Mouse (Mus musculus): Measurements from ENCODE around the gene Rtn4. TPM values are rescaled to one million over a fixed set of nuclear protein-coding genes. Genes with fewer than 3 reads are reported as not detected.
A peak's percentile ranks its signal among the peaks of the same experiment; 100 is the strongest.
"Not testable (repeated sequence)": the region's sequence is repeated elsewhere in the genome, so short reads cannot be mapped to it uniquely, and the experiment has no call there.

Gene Rtn4
- 32.3 and 39.5 TPM in 2 replicates for polyA plus RNA-seq (2015; fragmentation: Nextera tagmentation; extraction: Ambion mirVana)

DNA sequence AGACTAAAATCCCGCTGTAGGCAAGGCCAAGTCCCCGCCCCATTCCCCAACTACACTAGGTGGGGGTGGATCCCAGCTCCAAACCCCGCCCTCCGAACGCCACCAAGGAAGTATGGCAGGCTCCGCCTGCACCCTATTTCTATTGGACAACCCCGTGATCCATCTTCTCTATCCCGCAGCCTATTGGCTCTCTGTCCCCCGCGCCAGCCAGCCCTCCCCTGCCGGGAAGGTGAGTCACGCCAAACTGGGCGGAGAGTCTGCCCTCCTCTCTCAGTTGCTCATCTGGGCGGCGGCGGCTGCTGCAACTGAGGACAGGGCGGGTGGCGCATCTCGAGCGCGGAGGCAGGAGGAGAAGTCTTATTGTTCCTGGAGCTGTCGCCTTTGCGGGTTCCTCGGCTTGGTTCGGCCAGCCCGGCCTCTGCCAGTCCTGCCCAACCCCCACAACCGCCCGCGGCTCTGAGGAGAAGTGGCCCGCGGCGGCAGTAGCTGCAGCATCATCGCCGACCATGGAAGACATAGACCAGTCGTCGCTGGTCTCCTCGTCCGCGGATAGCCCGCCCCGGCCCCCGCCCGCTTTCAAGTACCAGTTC lies at the start of gene Rtn4:
Gene Rtn4 (plus strand): TSS at position 265 of the 590 bp plus-strand sequence.
- Histone ChIP-seq H3K4me2 (ENCODE audit: low read depth, low read length) (peak within 1 kb of the TSS; percentile 49), H3K27ac (ENCODE audit: low read length) (peak within 1 kb of the TSS; percentile 98), H3K4me3 (ENCODE audit: low read length) (peak within 1 kb of the TSS; percentile 93), H3K27me3 (replicated peaks; ENCODE audit: control insufficient read depth, insufficient read depth, low read length) (no peaks in the 10 kb centered on the region), H3K4me1 (ENCODE audit: control insufficient read depth, insufficient read depth, low read length) (no peaks in the 10 kb centered on the region; the same call in 1 of the 2 replicates), H3K36me3 (ENCODE audit: control insufficient read depth, insufficient read depth, low read length) (no peaks in the 10 kb centered on the region), H3K9ac (ENCODE audit: low read depth, low read length) (peak within 1 kb of the TSS; percentile 97), H3K9me3 (ENCODE audit: control insufficient read depth, low read length) (no peaks in the 10 kb centered on the region)
- WGBS, result under 1% methylated on average over 43 of the region's 43 CpGs
- ATAC-seq, result peak; percentile 98

DNA sequence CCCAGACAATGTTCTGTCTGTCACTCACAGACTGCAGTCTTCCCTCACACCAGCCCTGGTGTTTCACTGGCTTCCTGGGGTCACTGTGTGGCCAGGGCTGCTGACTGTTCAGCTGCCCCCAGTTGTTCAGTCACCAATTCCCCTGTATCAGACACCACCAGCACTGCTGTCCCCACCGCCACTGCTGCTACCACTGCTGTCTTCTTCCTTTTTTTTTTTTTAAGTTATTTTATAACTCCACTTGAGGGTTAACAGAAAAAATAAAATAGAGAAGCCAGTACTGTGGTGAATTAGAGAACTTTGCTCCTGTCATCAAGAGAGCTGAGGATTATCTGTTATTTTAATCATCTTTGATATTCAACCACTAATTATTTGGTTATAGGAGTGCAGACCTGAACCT lies 48.3 kb upstream of the Rtn4 start:
- no peak for ATAC-seq
- WGBS, result 90% methylated on average over 1 of the region's 1 CpGs

DNA sequence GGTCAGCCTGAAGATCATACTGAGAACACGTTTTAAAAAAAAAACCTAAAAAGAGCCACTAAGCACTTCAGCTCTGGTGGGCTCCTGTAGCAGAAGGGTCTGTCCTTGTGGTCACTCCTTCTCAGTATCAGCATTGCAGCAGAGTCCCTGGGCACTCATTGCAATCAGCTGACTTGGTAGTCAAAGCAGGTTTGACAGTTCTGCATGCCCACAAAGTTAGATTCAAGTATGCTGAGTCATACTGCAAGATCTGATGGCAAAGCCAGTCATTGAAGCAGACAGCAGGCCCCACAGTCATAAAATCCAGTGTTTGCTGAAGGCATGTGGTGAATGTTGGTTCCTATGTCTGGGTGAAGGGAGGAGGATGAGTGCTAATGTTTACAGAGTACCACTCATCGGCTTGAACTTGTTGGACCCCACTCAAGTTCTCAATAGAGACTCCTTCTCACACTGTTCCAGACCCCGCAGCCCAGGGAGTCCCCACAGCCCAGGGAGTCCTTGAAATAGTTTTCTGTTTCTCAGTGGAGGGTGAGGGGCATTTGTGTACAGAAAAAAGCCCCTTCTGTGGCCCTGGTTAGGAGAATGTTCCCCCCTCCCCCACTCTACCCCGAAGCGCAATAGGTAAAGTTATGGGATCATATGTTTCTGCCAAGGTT lies 47.2 kb upstream of the Rtn4 start:
- 53% methylated on average over 5 of the region's 5 CpGs for WGBS

More for the DNA sequence above, 48.3 kb upstream of the Rtn4 start:
- peaks cover 3% of the 10 kb centered on the region; the same call in 1 of the 2 replicates for H3K4me1 ChIP-seq (ENCODE audit: control insufficient read depth, insufficient read depth, low read length)
- H3K4me2 ChIP-seq (ENCODE audit: low read depth, low read length), result no peak overlapping the region
- no peak overlapping the region for H3K27ac ChIP-seq (ENCODE audit: low read length)
- no peaks in the 10 kb centered on the region for H3K27me3 ChIP-seq (replicated peaks; ENCODE audit: control insufficient read depth, insufficient read depth, low read length)
- no peak overlapping the region for H3K4me3 ChIP-seq (ENCODE audit: low read length)
- H3K9me3 ChIP-seq (ENCODE audit: control insufficient read depth, low read length), result no peaks in the 10 kb centered on the region
- H3K36me3 ChIP-seq (ENCODE audit: control insufficient read depth, insufficient read depth, low read length), result no peaks in the 10 kb centered on the region
- no peak overlapping the region for H3K9ac ChIP-seq (ENCODE audit: low read depth, low read length)

DNA sequence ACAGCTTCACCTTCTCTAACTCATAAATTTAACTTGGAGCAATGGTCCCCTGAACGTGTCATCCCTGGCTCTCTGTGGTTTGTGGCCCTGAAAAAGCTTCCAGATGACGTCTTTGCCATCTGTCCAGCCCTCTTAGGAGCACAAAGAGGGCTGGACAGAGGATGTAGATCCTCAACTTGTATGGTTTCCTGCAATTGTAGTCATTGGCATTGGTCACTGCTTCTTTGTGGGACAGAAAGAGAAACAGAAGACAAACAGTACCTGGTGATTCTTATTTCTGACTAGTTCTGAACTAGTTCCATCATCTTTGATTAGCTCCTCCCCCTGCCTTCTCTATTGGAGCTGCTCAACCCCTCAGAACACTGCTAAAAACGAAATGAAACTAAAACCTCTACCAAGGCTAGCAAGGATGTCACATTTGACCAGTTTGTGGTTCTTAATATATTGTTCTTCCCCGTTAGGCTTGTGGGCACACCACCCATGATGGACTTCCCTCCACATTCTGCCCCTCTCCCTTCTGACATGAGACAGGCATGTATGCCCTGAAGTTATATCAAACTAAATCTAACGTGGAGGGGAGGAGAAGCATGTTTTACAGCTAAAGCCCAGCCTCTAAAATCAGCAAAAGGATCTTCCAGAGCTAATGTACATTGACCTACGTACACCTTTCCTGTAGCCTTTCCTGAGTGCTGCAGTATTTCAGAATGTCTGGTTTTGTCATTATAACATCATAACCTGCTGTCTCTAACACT lies 45.0 kb upstream of the Rtn4 start:
- H3K27ac ChIP-seq (ENCODE audit: low read length), result no peak overlapping the region
- no peaks in the 10 kb centered on the region for H3K36me3 ChIP-seq (ENCODE audit: control insufficient read depth, insufficient read depth, low read length)
- H3K4me3 ChIP-seq (ENCODE audit: low read length), result no peak overlapping the region
- no peak overlapping the region for H3K9ac ChIP-seq (ENCODE audit: low read depth, low read length)
- no peaks in the 10 kb centered on the region for H3K27me3 ChIP-seq (replicated peaks; ENCODE audit: control insufficient read depth, insufficient read depth, low read length)
- H3K4me1 ChIP-seq (ENCODE audit: control insufficient read depth, insufficient read depth, low read length), result peaks cover 3% of the 10 kb centered on the region; the same call in 1 of the 2 replicates
- 46% methylated on average over 6 of the region's 6 CpGs for WGBS
- no peaks in the 10 kb centered on the region for H3K9me3 ChIP-seq (ENCODE audit: control insufficient read depth, low read length)
- no peak overlapping the region for H3K4me2 ChIP-seq (ENCODE audit: low read depth, low read length)
- ATAC-seq, result no peak

More for the DNA sequence above, 47.2 kb upstream of the Rtn4 start:
- peak; percentile 88 for ATAC-seq
- Histone ChIP-seq H3K4me3 (ENCODE audit: low read length) (no peak overlapping the region), H3K9me3 (ENCODE audit: control insufficient read depth, low read length) (no peaks in the 10 kb centered on the region), H3K4me1 (ENCODE audit: control insufficient read depth, insufficient read depth, low read length) (peaks cover 3% of the 10 kb centered on the region; the same call in 1 of the 2 replicates), H3K27me3 (replicated peaks; ENCODE audit: control insufficient read depth, insufficient read depth, low read length) (no peaks in the 10 kb centered on the region), H3K9ac (ENCODE audit: low read depth, low read length) (no peak overlapping the region), H3K4me2 (ENCODE audit: low read depth, low read length) (no peak overlapping the region), H3K36me3 (ENCODE audit: control insufficient read depth, insufficient read depth, low read length) (no peaks in the 10 kb centered on the region), H3K27ac (ENCODE audit: low read length) (no peak overlapping the region)

DNA sequence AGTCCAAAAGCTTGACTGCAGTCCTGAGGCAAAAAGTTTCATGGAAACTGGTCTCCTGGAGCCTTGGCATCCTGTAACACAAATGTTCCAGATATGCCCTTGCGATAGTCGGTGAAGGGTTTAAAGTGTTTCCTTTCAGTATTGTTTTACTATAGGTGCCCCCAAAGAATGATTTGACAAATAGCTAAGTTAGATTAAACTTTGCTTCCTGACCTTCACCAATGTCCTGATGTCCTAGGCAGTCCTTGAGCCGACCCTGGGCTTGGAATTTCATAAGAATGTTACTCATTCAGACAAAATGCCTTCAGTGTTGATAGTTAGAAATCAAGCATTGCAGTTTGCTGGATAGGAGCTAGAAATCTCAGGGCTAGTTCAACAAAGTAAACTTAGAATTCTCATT lies 37.4 kb upstream of the Rtn4 start:
- H3K27ac ChIP-seq (ENCODE audit: low read length); H3K9me3 ChIP-seq (ENCODE audit: control insufficient read depth, low read length); H3K4me1 ChIP-seq (ENCODE audit: control insufficient read depth, insufficient read depth, low read length); ATAC-seq; H3K36me3 ChIP-seq (ENCODE audit: control insufficient read depth, insufficient read depth, low read length); H3K4me3 ChIP-seq (ENCODE audit: low read length); H3K9ac ChIP-seq (ENCODE audit: low read depth, low read length); H3K4me2 ChIP-seq (ENCODE audit: low read depth, low read length); H3K27me3 ChIP-seq (replicated peaks; ENCODE audit: control insufficient read depth, insufficient read depth, low read length): not testable (repeated sequence)
- WGBS, result 91% methylated on average over 3 of the region's 3 CpGs

DNA sequence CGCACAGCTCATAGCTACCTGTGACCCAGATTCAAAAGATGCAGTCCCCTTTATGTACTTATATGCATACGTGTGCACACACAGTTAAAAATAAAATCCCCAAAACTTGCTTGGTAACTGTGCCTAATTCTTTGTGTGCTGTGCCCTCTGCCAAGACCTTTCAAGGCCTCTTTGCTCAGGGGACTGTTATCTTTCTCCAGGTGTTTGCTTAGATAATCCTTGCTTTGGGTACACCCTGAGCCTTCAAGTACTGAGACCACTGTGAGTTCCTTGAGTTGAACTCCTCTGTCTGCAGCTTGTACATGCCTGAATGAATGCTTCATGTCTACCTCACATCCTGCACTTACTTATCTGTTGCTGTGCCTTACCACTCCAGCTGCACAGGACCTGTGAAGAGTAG lies 32.0 kb upstream of the Rtn4 start:
- Histone ChIP-seq H3K4me1 (ENCODE audit: control insufficient read depth, insufficient read depth, low read length) (no peaks in the 10 kb centered on the region), H3K4me2 (ENCODE audit: low read depth, low read length) (no peak overlapping the region), H3K9me3 (ENCODE audit: control insufficient read depth, low read length) (no peaks in the 10 kb centered on the region), H3K27me3 (replicated peaks; ENCODE audit: control insufficient read depth, insufficient read depth, low read length) (no peaks in the 10 kb centered on the region), H3K4me3 (ENCODE audit: low read length) (no peak overlapping the region), H3K9ac (ENCODE audit: low read depth, low read length) (no peak overlapping the region), H3K27ac (ENCODE audit: low read length) (no peak overlapping the region), H3K36me3 (ENCODE audit: control insufficient read depth, insufficient read depth, low read length) (no peaks in the 10 kb centered on the region)
- WGBS, result 75% methylated on average over 2 of the region's 2 CpGs
- ATAC-seq, result no peak

DNA sequence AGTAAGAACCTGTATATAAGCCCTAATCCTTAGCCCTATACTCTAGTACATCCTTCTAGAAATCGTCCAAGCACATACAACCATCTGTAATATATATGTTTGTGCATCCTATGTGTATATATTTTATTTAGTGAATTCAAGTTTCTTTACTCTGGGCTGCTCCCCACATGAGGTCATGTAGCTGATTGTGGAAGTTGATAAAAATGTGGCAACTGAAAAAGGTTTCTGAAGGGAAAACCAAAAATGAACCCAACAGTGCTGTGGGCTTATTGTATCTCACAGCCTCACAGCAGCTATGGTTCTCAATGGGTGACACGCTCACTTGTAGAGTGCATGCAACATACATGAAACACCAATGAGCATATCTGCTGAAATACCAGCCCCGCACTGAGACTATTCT lies 25.1 kb upstream of the Rtn4 start:
- ATAC-seq, result no peak
- H3K9ac ChIP-seq (ENCODE audit: low read depth, low read length), result no peak overlapping the region
- H3K36me3 ChIP-seq (ENCODE audit: control insufficient read depth, insufficient read depth, low read length), result no peaks in the 10 kb centered on the region
- no peak overlapping the region for H3K4me2 ChIP-seq (ENCODE audit: low read depth, low read length)
- no peak overlapping the region for H3K27ac ChIP-seq (ENCODE audit: low read length)
- H3K4me3 ChIP-seq (ENCODE audit: low read length), result no peak overlapping the region
- WGBS, result 93% methylated on average over 3 of the region's 3 CpGs
- H3K9me3 ChIP-seq (ENCODE audit: control insufficient read depth, low read length), result no peaks in the 10 kb centered on the region
- no peaks in the 10 kb centered on the region for H3K27me3 ChIP-seq (replicated peaks; ENCODE audit: control insufficient read depth, insufficient read depth, low read length)
- H3K4me1 ChIP-seq (ENCODE audit: control insufficient read depth, insufficient read depth, low read length), result no peaks in the 10 kb centered on the region

DNA sequence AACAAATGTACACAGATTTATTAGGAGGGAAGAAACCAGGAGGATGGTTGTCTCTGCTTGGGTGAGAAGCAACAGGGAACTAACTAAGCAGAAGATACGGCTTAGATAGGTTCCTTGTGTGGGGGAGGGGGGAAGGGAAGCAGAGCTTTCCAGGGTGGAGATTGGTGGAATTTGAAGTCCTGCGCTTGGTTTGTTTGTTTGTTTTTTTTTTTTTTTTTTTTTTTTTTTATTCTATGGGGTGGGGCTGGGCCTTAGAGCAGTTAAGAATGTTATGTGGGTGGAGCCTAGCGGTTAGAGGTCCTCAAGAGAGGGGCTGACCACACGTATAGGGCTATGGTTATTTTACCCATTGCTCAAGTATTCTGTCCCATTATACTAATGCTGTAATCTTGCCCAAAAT lies 23.0 kb upstream of the Rtn4 start:
- H3K27me3 ChIP-seq (replicated peaks; ENCODE audit: control insufficient read depth, insufficient read depth, low read length), result no peaks in the 10 kb centered on the region
- H3K4me3 ChIP-seq (ENCODE audit: low read length), result no peak overlapping the region
- no peaks in the 10 kb centered on the region for H3K9me3 ChIP-seq (ENCODE audit: control insufficient read depth, low read length)
- H3K9ac ChIP-seq (ENCODE audit: low read depth, low read length), result no peak overlapping the region
- no peaks in the 10 kb centered on the region for H3K4me1 ChIP-seq (ENCODE audit: control insufficient read depth, insufficient read depth, low read length)
- no peak overlapping the region for H3K4me2 ChIP-seq (ENCODE audit: low read depth, low read length)
- WGBS, result 64% methylated on average over 4 of the region's 4 CpGs
- H3K27ac ChIP-seq (ENCODE audit: low read length), result no peak overlapping the region
- H3K36me3 ChIP-seq (ENCODE audit: control insufficient read depth, insufficient read depth, low read length), result no peaks in the 10 kb centered on the region
- ATAC-seq, result no peak

DNA sequence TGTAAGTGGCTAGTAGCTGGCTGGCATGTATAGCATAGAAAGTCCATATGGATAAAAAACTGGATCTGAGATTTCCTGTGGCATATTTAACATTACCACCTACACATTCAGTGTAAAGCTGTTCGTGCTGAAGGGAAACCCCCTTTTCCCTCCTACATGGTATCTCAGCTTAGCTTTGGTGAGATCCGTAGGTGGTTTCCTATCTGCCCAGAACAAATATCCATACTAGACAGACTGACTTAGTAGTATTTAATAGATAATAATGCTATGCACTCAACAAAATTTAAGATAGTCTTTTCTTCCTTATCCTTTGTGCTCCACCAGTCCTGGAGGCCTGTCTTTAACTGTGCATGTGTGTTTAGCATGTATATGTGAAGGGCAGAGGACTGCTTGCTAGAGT lies 19.4 kb upstream of the Rtn4 start:
- Histone ChIP-seq H3K9me3 (ENCODE audit: control insufficient read depth, low read length) (no peaks in the 10 kb centered on the region), H3K4me3 (ENCODE audit: low read length) (no peak overlapping the region), H3K27me3 (replicated peaks; ENCODE audit: control insufficient read depth, insufficient read depth, low read length) (no peaks in the 10 kb centered on the region), H3K9ac (ENCODE audit: low read depth, low read length) (no peak overlapping the region), H3K36me3 (ENCODE audit: control insufficient read depth, insufficient read depth, low read length) (no peaks in the 10 kb centered on the region), H3K4me1 (ENCODE audit: control insufficient read depth, insufficient read depth, low read length) (no peaks in the 10 kb centered on the region), H3K27ac (ENCODE audit: low read length) (no peak overlapping the region), H3K4me2 (ENCODE audit: low read depth, low read length) (no peak overlapping the region)
- WGBS, result 81% methylated on average over 2 of the region's 2 CpGs
- ATAC-seq, result no peak
